Comparison of ENCODE assay signal across 15 mouse cellular contexts in genomic region chr7:145015463-145016085, GRCm38 (mm10).
DNase-seq lines count a peak whose midpoint lies in the region; ATAC-seq and TF ChIP-seq lines count a peak whose summit lies in the region.
"Had no signal": no experiment of that assay in that cellular context is flagged by ENCODE, and none has a peak within 500 bp of the region (broad histone marks: within the 10 kb centered on the region; RNA-seq: fewer than 3 reads in every experiment).

No protein-coding gene starts in this region.

- H3K9me3 ChIP-seq in kidney, embryonic 14.5 days (ENCODE audit: control insufficient read depth, low read length) = no peaks in the 10 kb centered on the region
- no peaks in the 10 kb centered on the region for H3K9me3 ChIP-seq in midbrain, embryonic 12.5 days
- H3K9me3 ChIP-seq: embryonic facial prominence, embryonic 15.5 days; limb, embryonic 13.5 days had no signal

- H3K36me3 ChIP-seq in kidney, embryonic 14.5 days (ENCODE audit: control insufficient read depth, insufficient read depth, low read length) = no peaks in the 10 kb centered on the region
- H3K36me3 ChIP-seq in midbrain, embryonic 12.5 days = no peaks in the 10 kb centered on the region
- no peaks in the 10 kb centered on the region for H3K36me3 ChIP-seq in thymus, adult 2 months (ENCODE audit: control insufficient read depth, insufficient read depth, low read length)
- H3K36me3 ChIP-seq: embryonic facial prominence, embryonic 15.5 days; limb, embryonic 13.5 days had no signal

- no peak for TF ChIP-seq POLR2A in thymus, adult 2 months (IDR thresholded peaks at IDR 0.05; ENCODE audit: control insufficient read depth, extremely low read depth, insufficient read depth, low read length, poor library complexity)

- H3K4me1 ChIP-seq in kidney, embryonic 14.5 days (ENCODE audit: control insufficient read depth, insufficient read depth, low read length) = peaks cover 7% of the 10 kb centered on the region
- H3K4me1 ChIP-seq in midbrain, embryonic 12.5 days = peaks cover 13% of the 10 kb centered on the region
- H3K4me1 ChIP-seq in thymus, adult 2 months (replicated peaks; ENCODE audit: control insufficient read depth, insufficient read depth, low read length) = no peaks in the 10 kb centered on the region
- H3K4me1 ChIP-seq: embryonic facial prominence, embryonic 15.5 days had no signal

- no peak overlapping the region for H3K27ac ChIP-seq in kidney, embryonic 14.5 days (ENCODE audit: low read depth, low read length)
- H3K27ac ChIP-seq in midbrain, embryonic 12.5 days (replicated peaks) = peak overlapping the region; percentile 70
- H3K27ac ChIP-seq in thymus, adult 2 months (ENCODE audit: control insufficient read depth, insufficient read depth, low read length) = no peak overlapping the region
- no peak overlapping the region for H3K27ac ChIP-seq in gastrocnemius, adult 2 months
- H3K27ac ChIP-seq: embryonic facial prominence, embryonic 15.5 days; limb, embryonic 13.5 days had no signal

- peak; percentile 53 for ATAC-seq in kidney, embryonic 14.5 days (ENCODE audit: low FRiP score, low TSS enrichment)
- peak; percentile 87 for ATAC-seq in midbrain, embryonic 12.5 days (ENCODE audit: low FRiP score, low read depth)
- ATAC-seq: intestine, embryonic 16.5 days had no signal

- peak; percentile 35 for DNase-seq in adrenal gland, postnatal 14 days
- no peak for DNase-seq in adrenal gland, postnatal 4 days (ENCODE audit: low spot score in 2 of 2)
- no peak for DNase-seq in kidney, postnatal 10 days
- peak; percentile 47 for DNase-seq in embryo, embryonic 10 days (ENCODE audit: low spot score)
- DNase-seq in thymus, adult 2 months = no peak
- DNase-seq in gastrocnemius, adult 2 months = no peak
- DNase-seq: cerebellum, adult 9-10 months; layer of hippocampus, adult 9-11 months; lung, adult 2 months; thymus, postnatal 36 days had no signal

- WGBS in kidney, embryonic 14.5 days = 30% methylated on average over 22 of the region's 22 CpGs
- 23% methylated on average over 22 of the region's 22 CpGs for WGBS in midbrain, embryonic 12.5 days
- WGBS in thymus, adult 2 months = 98% methylated on average over 22 of the region's 22 CpGs

- no peak overlapping the region for H3K4me2 ChIP-seq in kidney, embryonic 14.5 days (replicated peaks; ENCODE audit: low read depth, low read length)
- H3K4me2 ChIP-seq in midbrain, embryonic 12.5 days (replicated peaks) = peak overlapping the region; percentile 18; the same call in 1 of the 2 replicates
- H3K4me2 ChIP-seq: embryonic facial prominence, embryonic 15.5 days; limb, embryonic 13.5 days had no signal

- no peak overlapping the region for H3K4me3 ChIP-seq in kidney, embryonic 14.5 days (ENCODE audit: low read length)
- H3K4me3 ChIP-seq in midbrain, embryonic 12.5 days = no peak overlapping the region
- H3K4me3 ChIP-seq in thymus, adult 2 months (ENCODE audit: control insufficient read depth, insufficient read depth, low read length) = no peak overlapping the region
- no peak overlapping the region for H3K4me3 ChIP-seq in gastrocnemius, adult 2 months
- H3K4me3 ChIP-seq: embryonic facial prominence, embryonic 15.5 days; limb, embryonic 13.5 days had no signal

- intact Hi-C loops in gastrocnemius, adult 2 months (cut with DNase I) = no loop called here

- no peaks in the 10 kb centered on the region for H3K27me3 ChIP-seq in kidney, embryonic 14.5 days (ENCODE audit: control insufficient read depth, insufficient read depth, low read length)
- no peaks in the 10 kb centered on the region for H3K27me3 ChIP-seq in midbrain, embryonic 12.5 days
- no peaks in the 10 kb centered on the region for H3K27me3 ChIP-seq in thymus, adult 2 months (ENCODE audit: control insufficient read depth, insufficient read depth, low read length)
- H3K27me3 ChIP-seq: embryonic facial prominence, embryonic 15.5 days; limb, embryonic 13.5 days had no signal

- TF ChIP-seq CTCF in thymus, adult 2 months (IDR thresholded peaks at IDR 0.05; ENCODE audit: borderline replicate concordance, control insufficient read depth, extremely low read depth, insufficient read depth, low read length, poor library complexity) = no peak
- no peak for TF ChIP-seq CTCF in gastrocnemius, adult 2 months (IDR thresholded peaks at IDR 0.05)

- H3K9ac ChIP-seq in kidney, embryonic 14.5 days (ENCODE audit: low read depth, low read length) = peak overlapping the region; percentile 29
- no peak overlapping the region for H3K9ac ChIP-seq in midbrain, embryonic 12.5 days (replicated peaks)
- H3K9ac ChIP-seq: embryonic facial prominence, embryonic 15.5 days; limb, embryonic 13.5 days had no signal

Comparison
In these comparisons a context has a peak if more than half of its experiments do, and no peak if none do; other contexts are left out.
1. DNase-seq: peak in adrenal gland, postnatal 14 days (single experiment) and embryo, embryonic 10 days (single experiment); none in adrenal gland, postnatal 4 days (0 of 2), kidney, postnatal 10 days (single experiment), thymus, adult 2 months (single experiment) and gastrocnemius, adult 2 months (single experiment).